Mouse (Mus musculus): ENCODE measurements around the gene Ccr6. TPM values are rescaled to one million over a fixed set of nuclear protein-coding genes. Genes with fewer than 3 reads are reported as not detected.
"Not testable (repeated sequence)": the region's sequence is repeated elsewhere in the genome, so short reads cannot be mapped to it uniquely, and the experiment has no call there.

Ccr6 gene
- polyA plus RNA-seq, 1 experiment from 2014 or later, result not detected

DNA sequence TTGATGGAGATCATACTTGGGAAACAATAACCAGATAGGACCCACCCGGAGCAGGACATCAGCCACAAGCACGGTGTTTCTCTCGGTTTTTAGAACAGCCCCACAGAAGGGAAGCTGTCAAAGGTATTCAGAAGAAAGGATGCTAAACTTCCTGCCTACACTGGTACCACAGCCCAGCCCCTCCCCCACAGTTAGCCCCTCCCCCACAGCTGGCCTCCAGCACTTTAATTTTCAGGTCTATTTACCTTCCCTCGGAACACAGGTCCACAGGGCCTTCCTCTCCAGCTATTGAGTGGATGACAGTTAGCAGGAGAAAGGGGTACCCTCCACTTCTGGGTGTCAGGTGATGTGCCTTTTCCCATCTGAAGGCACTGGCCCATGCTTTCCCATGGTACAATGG lies 4.7 kb downstream of the Ccr6 start:
- WGBS, result 62% methylated on average over 4 of the region's 4 CpGs
- no peaks in the 10 kb centered on the region for H3K4me1 ChIP-seq

DNA sequence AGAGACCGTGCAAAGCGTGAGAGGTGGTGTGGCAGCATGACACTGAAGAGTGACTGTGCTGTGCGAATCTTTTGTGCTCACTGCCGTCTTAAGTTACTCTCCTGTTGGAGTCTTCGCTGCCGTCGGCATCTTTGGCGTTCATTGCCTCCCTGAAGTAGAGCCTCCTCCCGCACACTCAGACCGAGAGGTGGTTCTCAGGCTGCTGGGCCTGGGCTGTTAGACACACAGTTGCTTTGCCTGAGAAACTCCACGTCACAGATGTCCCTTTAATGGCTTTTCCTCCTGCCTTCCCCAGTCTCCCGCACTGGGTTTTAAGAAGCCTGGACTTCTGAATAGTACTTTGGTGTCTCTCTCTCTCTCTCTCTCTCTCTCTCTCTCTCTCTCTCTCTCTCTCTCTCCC lies 5.8 kb downstream of the Ccr6 start:
- H3K27ac ChIP-seq, result no peak overlapping the region
- H3K9me3 ChIP-seq, result no peaks in the 10 kb centered on the region
- H3K4me3 ChIP-seq, result no peak overlapping the region
- WGBS, result 74% methylated on average over 12 of the region's 12 CpGs
- H3K4me1 ChIP-seq, result no peaks in the 10 kb centered on the region
- peaks cover 19% of the 10 kb centered on the region for H3K27me3 ChIP-seq (ENCODE audit: insufficient read depth, poor library complexity, severe bottlenecking)
- no peaks in the 10 kb centered on the region for H3K36me3 ChIP-seq
- no peak for DNase-seq (ENCODE audit: low spot score)

More for the DNA sequence above, 4.7 kb downstream of the Ccr6 start:
- Histone ChIP-seq H3K9me3 (no peaks in the 10 kb centered on the region), H3K4me3 (no peak overlapping the region), H3K27me3 (ENCODE audit: insufficient read depth, poor library complexity, severe bottlenecking) (peaks cover 19% of the 10 kb centered on the region), H3K27ac (no peak overlapping the region), H3K36me3 (no peaks in the 10 kb centered on the region)
- no peak for DNase-seq (ENCODE audit: low spot score)

DNA sequence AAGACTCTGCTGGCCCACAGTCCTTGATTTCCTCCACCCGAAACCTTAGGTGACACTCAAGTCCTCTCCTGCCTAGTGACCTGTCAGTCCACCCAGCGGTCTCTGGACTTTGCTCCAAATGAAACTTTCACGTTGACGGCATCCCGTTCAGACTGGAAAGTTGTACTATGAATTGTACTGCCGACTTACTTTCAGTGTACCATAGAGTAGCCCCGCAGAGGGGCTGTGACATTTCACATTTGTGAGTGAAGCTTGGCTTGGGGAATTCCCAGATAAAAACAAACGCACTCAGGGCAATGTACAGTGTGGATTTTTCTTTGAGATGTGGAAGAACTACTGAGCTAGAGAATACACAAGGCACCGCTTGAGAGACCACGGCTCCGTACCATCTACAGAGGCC lies 6.3 kb downstream of the Ccr6 start:
- Histone ChIP-seq H3K27me3 (ENCODE audit: insufficient read depth, poor library complexity, severe bottlenecking) (peaks cover 16% of the 10 kb centered on the region), H3K4me3 (no peak overlapping the region), H3K4me1 (no peaks in the 10 kb centered on the region), H3K27ac (no peak overlapping the region), H3K36me3 (no peaks in the 10 kb centered on the region), H3K9me3 (no peaks in the 10 kb centered on the region)
- DNase-seq (ENCODE audit: low spot score), result no peak
- WGBS, result 85% methylated on average over 11 of the region's 11 CpGs

DNA sequence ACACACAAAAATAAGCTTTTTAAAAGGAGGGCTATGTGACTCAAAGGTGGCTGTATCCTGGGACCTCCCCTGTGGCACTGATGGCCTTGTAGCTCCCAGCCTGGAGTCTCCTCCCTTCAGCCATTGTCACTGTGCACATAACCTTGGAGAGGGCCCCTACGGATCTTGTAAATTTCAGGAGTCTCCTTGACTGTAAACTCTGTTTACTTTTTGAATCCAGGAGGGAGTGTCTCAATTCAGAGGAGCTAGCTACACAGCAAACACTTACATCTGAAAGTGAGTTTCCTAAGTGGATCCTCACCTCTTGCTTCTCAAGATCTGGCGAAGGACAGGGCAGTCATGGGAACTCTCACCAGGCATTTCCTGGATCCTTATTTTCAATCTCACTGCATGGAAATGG lies 8.3 kb downstream of the Ccr6 start:
- no peak overlapping the region for H3K4me3 ChIP-seq
- no peak overlapping the region for H3K27ac ChIP-seq
- no peaks in the 10 kb centered on the region for H3K36me3 ChIP-seq
- WGBS, result 78% methylated on average over 2 of the region's 2 CpGs
- no peaks in the 10 kb centered on the region for H3K9me3 ChIP-seq
- peaks cover 16% of the 10 kb centered on the region for H3K27me3 ChIP-seq (ENCODE audit: insufficient read depth, poor library complexity, severe bottlenecking)
- no peak for DNase-seq (ENCODE audit: low spot score)
- H3K4me1 ChIP-seq, result no peaks in the 10 kb centered on the region

DNA sequence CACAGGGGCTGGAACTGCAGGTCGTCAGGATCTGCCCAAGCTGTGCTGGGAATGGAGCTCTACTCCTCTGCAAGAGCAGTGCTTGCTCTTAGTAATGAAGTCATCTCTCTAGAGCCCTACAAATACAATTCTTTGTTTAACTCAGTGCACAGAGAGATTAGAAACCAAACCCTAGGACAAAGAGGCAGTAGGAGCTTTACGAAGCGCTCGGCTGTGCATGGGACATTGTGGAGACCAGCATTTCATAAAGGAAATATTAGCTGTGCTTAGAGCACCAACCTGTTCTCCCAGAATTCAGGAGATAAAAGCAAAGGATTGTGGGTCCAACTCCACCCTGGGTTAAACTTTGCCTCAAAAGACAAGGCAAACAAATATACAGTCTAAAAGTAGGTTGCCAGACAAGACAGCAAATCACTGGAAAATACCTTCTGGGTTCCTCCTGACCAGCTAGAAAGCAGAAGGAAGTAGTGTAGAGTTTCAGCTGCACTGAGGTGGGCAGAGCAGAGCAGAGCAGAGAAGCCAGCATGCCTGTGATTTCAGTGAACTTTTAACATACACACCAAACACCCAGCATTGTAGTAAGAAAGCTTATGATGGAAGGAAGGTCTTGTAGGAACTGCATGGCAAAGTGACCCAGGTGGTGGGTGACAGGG lies 10.4 kb downstream of the Ccr6 start:
- WGBS, result 75% methylated on average over 4 of the region's 4 CpGs
- no peaks in the 10 kb centered on the region for H3K36me3 ChIP-seq
- no peak for DNase-seq (ENCODE audit: low spot score)

DNA sequence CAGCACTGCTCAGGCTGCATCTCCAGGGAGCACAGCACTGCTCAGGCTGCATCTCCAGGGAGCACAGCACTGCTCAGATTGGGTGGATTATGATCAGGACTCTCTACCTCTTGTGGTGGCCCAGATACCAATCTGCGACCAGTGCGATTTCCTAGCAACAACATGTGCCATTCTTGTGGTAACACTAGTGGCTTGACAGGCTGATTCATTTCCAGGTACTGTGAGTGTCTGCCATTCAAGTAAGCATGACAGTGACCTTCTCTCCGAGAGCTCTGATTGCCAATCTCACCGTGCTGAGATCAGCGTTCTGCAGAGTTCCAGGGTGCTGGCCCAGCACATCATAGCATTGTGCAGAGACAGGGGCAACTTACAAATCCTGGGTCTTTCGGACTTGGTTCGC lies 15.9 kb downstream of the Ccr6 start:
- H3K4me3 ChIP-seq, result no peak overlapping the region

More for the DNA sequence above, 10.4 kb downstream of the Ccr6 start:
- H3K27ac ChIP-seq, result no peak overlapping the region
- H3K4me1 ChIP-seq, result no peaks in the 10 kb centered on the region
- H3K4me3 ChIP-seq, result no peak overlapping the region
- peaks cover 13% of the 10 kb centered on the region for H3K27me3 ChIP-seq (ENCODE audit: insufficient read depth, poor library complexity, severe bottlenecking)
- no peaks in the 10 kb centered on the region for H3K9me3 ChIP-seq

DNA sequence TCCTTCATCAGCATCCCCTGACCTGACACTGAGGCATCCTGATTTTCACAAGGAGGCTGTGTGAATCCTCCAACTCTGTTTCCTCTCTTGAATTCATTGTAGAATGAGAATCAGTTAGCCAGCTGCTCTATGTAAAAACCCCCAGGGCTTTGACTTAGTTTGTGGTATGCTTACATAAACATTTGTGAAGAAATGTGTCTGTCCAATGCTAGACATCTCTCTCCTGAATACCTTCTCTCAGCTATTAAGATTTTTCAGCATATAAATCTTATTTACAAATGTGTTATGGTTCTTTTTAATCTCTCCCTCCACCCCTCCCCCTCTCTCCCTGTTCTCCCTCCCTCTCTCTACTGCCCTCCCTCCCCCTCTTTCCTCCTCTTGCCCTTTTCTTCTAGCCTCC lies 18.4 kb downstream of the Ccr6 start:
- no peaks in the 10 kb centered on the region for H3K4me1 ChIP-seq
- no peaks in the 10 kb centered on the region for H3K36me3 ChIP-seq
- H3K27me3 ChIP-seq (ENCODE audit: insufficient read depth, poor library complexity, severe bottlenecking), result peaks cover 8% of the 10 kb centered on the region; the same call in 1 of the 2 replicates
- no peak for DNase-seq (ENCODE audit: low spot score)
- no peaks in the 10 kb centered on the region for H3K9me3 ChIP-seq
- H3K4me3 ChIP-seq, result no peak overlapping the region
- H3K27ac ChIP-seq, result no peak overlapping the region

More for the DNA sequence above, 15.9 kb downstream of the Ccr6 start:
- peaks cover 11% of the 10 kb centered on the region; the same call in 1 of the 2 replicates for H3K27me3 ChIP-seq (ENCODE audit: insufficient read depth, poor library complexity, severe bottlenecking)
- no peak for DNase-seq (ENCODE audit: low spot score)
- no peak overlapping the region for H3K27ac ChIP-seq
- no peaks in the 10 kb centered on the region for H3K4me1 ChIP-seq
- H3K36me3 ChIP-seq, result no peaks in the 10 kb centered on the region
- WGBS, result 80% methylated on average over 7 of the region's 7 CpGs
- no peaks in the 10 kb centered on the region for H3K9me3 ChIP-seq

DNA sequence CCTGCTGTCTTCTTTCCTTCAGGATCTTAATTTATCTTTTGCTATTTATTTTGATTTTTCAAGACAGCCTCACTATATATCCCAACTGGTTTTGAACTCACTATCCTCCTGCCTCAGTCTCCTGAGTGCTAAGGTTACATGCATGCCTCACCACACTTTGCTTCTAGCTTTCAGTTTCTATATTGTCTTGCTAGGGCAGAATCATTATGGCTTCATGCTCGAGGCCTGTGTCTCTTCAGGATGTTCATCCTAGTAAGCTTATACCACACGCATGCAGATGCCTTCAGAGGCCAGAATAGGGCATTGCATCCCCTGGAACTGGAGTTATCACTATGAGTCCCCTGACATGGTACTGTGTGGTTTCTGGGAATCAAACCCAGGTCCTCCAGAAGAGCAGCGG lies 19.1 kb downstream of the Ccr6 start:
- WGBS, result 65% methylated on average over 3 of the region's 3 CpGs
- Histone ChIP-seq H3K9me3 (no peaks in the 10 kb centered on the region), H3K4me1 (no peaks in the 10 kb centered on the region), H3K27ac (no peak overlapping the region), H3K36me3 (no peaks in the 10 kb centered on the region), H3K27me3 (ENCODE audit: insufficient read depth, poor library complexity, severe bottlenecking) (peaks cover 12% of the 10 kb centered on the region), H3K4me3 (no peak overlapping the region)
- DNase-seq (ENCODE audit: low spot score), result no peak

DNA sequence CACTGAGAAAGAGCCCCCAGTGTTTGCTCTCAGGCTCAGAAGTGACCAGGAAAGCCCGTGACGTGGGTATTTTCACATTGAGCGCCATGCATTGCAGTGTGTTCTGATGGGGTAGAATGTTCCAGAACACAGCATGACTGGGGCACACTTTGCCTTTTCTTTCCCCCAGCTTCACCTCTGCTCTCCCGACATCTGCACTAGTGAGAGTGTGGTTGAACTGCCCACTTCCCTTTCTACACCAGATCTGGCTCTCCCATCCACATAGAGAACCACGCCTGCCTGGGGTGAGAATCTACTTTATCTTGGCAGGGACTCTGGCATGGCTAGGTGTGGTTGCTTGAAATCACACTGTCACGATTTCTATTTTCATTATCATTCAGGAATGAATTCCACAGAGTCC lies 19.7 kb downstream of the Ccr6 start:
- DNase-seq (ENCODE audit: low spot score), result no peak
- Histone ChIP-seq H3K4me1 (no peaks in the 10 kb centered on the region), H3K4me3 (no peak overlapping the region), H3K9me3 (no peaks in the 10 kb centered on the region), H3K27ac (no peak overlapping the region), H3K27me3 (ENCODE audit: insufficient read depth, poor library complexity, severe bottlenecking) (peaks cover 16% of the 10 kb centered on the region), H3K36me3 (no peaks in the 10 kb centered on the region)
- WGBS, result 74% methylated on average over 6 of the region's 6 CpGs

DNA sequence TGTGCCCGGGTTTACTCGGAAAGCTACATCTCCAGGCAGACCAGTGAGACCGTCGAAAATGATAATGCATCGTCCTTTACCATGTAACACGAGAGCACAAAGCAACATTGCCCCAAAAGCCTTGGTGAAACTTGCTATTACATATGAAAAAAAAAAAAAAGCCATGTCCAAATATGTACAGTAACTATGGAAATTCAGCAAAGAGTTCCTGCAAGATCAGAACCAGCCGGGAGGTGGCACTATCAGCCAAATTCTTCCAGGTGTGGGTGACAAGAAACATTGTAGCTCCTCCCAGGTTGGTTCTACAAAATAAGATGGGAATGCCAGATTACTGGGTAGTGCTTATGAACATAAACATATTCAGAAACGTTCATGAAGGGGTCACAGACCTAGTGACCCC lies 21.1 kb downstream of the Ccr6 start:
- Histone ChIP-seq H3K9me3 (no peaks in the 10 kb centered on the region), H3K4me3 (no peak overlapping the region), H3K27ac (no peak overlapping the region), H3K36me3 (no peaks in the 10 kb centered on the region), H3K27me3 (ENCODE audit: insufficient read depth, poor library complexity, severe bottlenecking) (peaks cover 19% of the 10 kb centered on the region), H3K4me1 (no peaks in the 10 kb centered on the region)
- 67% methylated on average over 8 of the region's 8 CpGs for WGBS
- no peak for DNase-seq (ENCODE audit: low spot score)

DNA sequence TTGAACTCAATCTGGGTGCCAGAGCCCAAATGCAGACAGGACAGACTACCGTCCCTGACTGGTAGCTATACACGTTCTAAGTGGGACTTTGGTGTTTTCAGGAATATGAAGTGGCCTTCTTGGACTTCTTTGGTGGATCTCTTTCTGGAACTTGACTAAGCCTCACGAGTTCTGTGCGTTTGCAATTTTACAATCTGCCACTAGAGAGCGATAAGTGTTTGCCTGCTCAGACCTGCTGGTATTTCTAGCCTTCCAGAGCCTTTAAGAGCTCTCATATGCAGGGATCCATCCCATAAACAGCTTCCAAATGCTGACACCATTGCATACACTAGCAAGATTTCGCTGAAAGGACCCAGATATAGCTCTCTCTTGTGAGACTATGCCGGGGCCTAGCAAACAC lies 28.8 kb downstream of the Ccr6 start:
- H3K27ac ChIP-seq; H3K4me1 ChIP-seq; H3K9me3 ChIP-seq; H3K4me3 ChIP-seq; H3K36me3 ChIP-seq; DNase-seq (ENCODE audit: low spot score): not testable (repeated sequence)
- H3K27me3 ChIP-seq (ENCODE audit: insufficient read depth, poor library complexity, severe bottlenecking), result peaks cover 19% of the 10 kb centered on the region
- WGBS, result 14% methylated on average over 7 of the region's 7 CpGs

DNA sequence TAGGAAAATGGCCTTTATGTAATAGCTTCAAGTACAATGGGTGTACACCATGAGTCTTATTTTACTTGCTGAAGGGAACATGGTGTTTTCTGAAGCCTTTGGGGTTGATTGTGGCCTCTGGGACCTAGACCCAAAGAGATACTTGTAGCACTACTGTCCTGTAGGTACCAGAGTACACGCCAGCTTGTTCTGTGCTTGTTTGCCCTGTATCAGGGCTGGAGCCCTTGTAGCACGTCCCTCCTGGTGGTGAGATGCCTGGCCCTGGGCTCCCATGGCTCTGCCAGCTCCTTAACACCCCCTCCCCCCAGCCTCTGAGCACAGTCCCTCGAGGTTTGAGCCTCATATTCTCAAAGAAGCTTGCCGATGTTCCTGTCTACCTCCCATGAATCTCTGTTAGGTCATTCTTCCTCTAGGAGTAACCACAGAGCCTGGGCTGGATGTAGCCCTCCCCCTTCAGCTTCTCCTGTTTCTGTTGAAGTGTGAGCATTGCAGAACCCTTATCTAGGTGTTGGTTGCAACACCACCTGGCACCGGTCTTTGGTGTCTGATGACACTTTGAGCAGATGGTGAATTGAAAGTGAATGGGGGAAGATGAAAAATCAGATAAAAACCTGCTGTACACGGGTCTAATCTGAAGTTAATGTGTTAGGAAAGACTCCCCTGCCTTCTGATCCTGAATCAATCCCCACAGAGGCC lies 36.4 kb downstream of the Ccr6 start:
- no peak overlapping the region for H3K4me3 ChIP-seq
- peaks cover 33% of the 10 kb centered on the region for H3K27me3 ChIP-seq (ENCODE audit: insufficient read depth, poor library complexity, severe bottlenecking)
- H3K4me1 ChIP-seq, result peaks cover 14% of the 10 kb centered on the region; the same call in 1 of the 2 replicates
- H3K36me3 ChIP-seq, result no peaks in the 10 kb centered on the region
- no peaks in the 10 kb centered on the region for H3K9me3 ChIP-seq
- H3K27ac ChIP-seq, result no peak overlapping the region
- 41% methylated on average over 6 of the region's 6 CpGs for WGBS
- DNase-seq (ENCODE audit: low spot score), result no peak

DNA sequence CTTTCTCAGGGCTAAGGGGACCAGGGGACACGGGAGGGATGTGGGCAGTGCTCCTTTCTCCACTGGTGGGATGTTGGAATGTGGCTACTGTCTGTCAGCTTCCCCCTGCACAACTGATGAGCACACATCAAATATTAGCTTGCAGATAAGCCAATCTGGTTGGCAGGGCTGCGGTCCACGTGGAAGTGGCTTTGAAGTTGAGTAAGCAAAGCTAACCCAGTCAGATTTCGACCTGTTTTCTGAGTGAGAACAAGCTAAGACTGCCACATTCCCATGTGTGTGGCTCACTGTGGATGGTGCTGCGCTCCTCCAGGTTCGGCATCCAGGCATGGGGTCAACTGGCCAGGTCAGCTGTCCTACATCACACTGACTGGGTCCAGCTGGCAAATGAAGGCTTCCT lies 37.1 kb downstream of the Ccr6 start:
- H3K4me3 ChIP-seq, result no peak overlapping the region
- no peaks in the 10 kb centered on the region for H3K36me3 ChIP-seq
- 55% methylated on average over 6 of the region's 6 CpGs for WGBS
- H3K4me1 ChIP-seq, result peaks cover 14% of the 10 kb centered on the region; the same call in 1 of the 2 replicates
- peaks cover 28% of the 10 kb centered on the region for H3K27me3 ChIP-seq (ENCODE audit: insufficient read depth, poor library complexity, severe bottlenecking)
- H3K9me3 ChIP-seq, result no peaks in the 10 kb centered on the region
- no peak for DNase-seq (ENCODE audit: low spot score)
- no peak overlapping the region for H3K27ac ChIP-seq
